ENCODE assay signal across 12 mouse cellular contexts in genomic region chr2:12049386-12049785, GRCm38 (mm10).
DNase-seq lines count a peak whose midpoint lies in the region; TF ChIP-seq lines count a peak whose summit lies in the region.
"Had no signal": no experiment of that assay in that cellular context is flagged by ENCODE, and none has a peak within 500 bp of the region (broad histone marks: within the 10 kb centered on the region; RNA-seq: fewer than 3 reads in every experiment).

No protein-coding gene starts in this region.

- no peak overlapping the region for H3ac ChIP-seq in myocyte (ENCODE audit: control insufficient read depth, insufficient read length)

- TF ChIP-seq POLR2A in embryonic fibroblast, embryonic 13.5 days (IDR thresholded peaks at IDR 0.05; ENCODE audit: low read depth, low read length): no peak
- TF ChIP-seq POLR2A in myocyte (IDR thresholded peaks at IDR 0.05; ENCODE audit: insufficient read length, low read depth): no peak

- peak overlapping the region; percentile 99 for H3K27ac ChIP-seq in embryonic fibroblast, embryonic 13.5 days (ENCODE audit: insufficient read depth, low read length)
- H3K27ac ChIP-seq: hindbrain, embryonic 10.5 days; neural tube, embryonic 13.5 days had no signal

- peaks cover 23% of the 10 kb centered on the region for H3K4me1 ChIP-seq in embryonic fibroblast, embryonic 13.5 days (ENCODE audit: control insufficient read depth, insufficient read depth, low read length)
- H3K4me1 ChIP-seq: neural tube, embryonic 13.5 days had no signal

- no peaks in the 10 kb centered on the region for H3K79me2 ChIP-seq in myocyte (ENCODE audit: control insufficient read depth, insufficient read depth)

- H3K4me3 ChIP-seq in embryonic fibroblast, embryonic 13.5 days (ENCODE audit: insufficient read depth, low read length): no peak overlapping the region
- no peak overlapping the region for H3K4me3 ChIP-seq in myocyte
- H3K4me3 ChIP-seq: hindbrain, embryonic 10.5 days; neural tube, embryonic 13.5 days had no signal

- intact Hi-C loops in heart, postnatal 25 days (cut with DNase I): loop anchor here (5.0 kb wide), 1 partner anchor 338 kb away; no protein-coding TSS in a partner anchor
- intact Hi-C loops in gastrocnemius, postnatal 14 days (cut with DNase I; ENCODE audit: low total_unique reads): no loop called here

- peak overlapping the region; percentile 36 for H3K4me2 ChIP-seq in myocyte (ENCODE audit: low read depth)
- H3K4me2 ChIP-seq: liver, embryonic 11.5 days; neural tube, embryonic 13.5 days had no signal

- TF ChIP-seq CTCF in embryonic fibroblast, embryonic 13.5 days (IDR thresholded peaks at IDR 0.05; ENCODE audit: borderline replicate concordance, insufficient read depth, low read length): no peak

- H3K36me3 ChIP-seq in myocyte (ENCODE audit: control insufficient read depth, insufficient read depth): no peaks in the 10 kb centered on the region
- H3K36me3 ChIP-seq: hindbrain, embryonic 10.5 days; neural tube, embryonic 13.5 days had no signal

- H3K27me3 ChIP-seq in myocyte (ENCODE audit: control insufficient read depth, insufficient read depth, insufficient read length): no peaks in the 10 kb centered on the region
- H3K27me3 ChIP-seq: neural tube, embryonic 13.5 days had no signal

- DNase-seq in adrenal gland, adult 2 months: peak; percentile 33
- no peak for DNase-seq in adrenal gland, postnatal 4 days (ENCODE audit: low spot score in 2 of 2)
- DNase-seq in heart, postnatal 4 days: peak; percentile 13
- DNase-seq in heart, postnatal 25 days (ENCODE audit: low spot score): no peak
- DNase-seq in gastrocnemius, postnatal 14 days: no peak
- no peak for DNase-seq in embryo, embryonic 10 days (ENCODE audit: low spot score)
- DNase-seq: cerebellum, postnatal 36 days had no signal

TF ChIP-seq in myocyte, 11 proteins besides CTCF, POLR2A, EP300 and RAD21:
- TF ChIP-seq CEBPB (IDR thresholded peaks at IDR 0.05; ENCODE audit: insufficient read depth, poor library complexity, severe bottlenecking): no peak
- TF ChIP-seq USF1 (IDR thresholded peaks at IDR 0.05; ENCODE audit: low read depth): no peak

Comparison
In these comparisons a context has a peak if more than half of its experiments do, and no peak if none do; other contexts are left out.
1. DNase-seq: peak in adrenal gland, adult 2 months (single experiment) and heart, postnatal 4 days (single experiment); none in adrenal gland, postnatal 4 days (0 of 2), heart, postnatal 25 days (single experiment), gastrocnemius, postnatal 14 days (single experiment) and embryo, embryonic 10 days (single experiment).